Mouse (Mus musculus) spleen, postnatal 14 days (tissue): ENCODE results near the gene Atxn10.

Experiments used
- DNase-seq, 2 experiments: peaks; one replicate each; pipeline ENCODE4 v3.0.0; 2021 to 2022; ENCODE audit warnings: low spot score in 2 of 2

Atxn10 gene

GRCm38 (mm10) chr15:85404739-85405138 is 68.7 kb downstream of the Atxn10 start:
- DNase-seq: no peak

DNA sequence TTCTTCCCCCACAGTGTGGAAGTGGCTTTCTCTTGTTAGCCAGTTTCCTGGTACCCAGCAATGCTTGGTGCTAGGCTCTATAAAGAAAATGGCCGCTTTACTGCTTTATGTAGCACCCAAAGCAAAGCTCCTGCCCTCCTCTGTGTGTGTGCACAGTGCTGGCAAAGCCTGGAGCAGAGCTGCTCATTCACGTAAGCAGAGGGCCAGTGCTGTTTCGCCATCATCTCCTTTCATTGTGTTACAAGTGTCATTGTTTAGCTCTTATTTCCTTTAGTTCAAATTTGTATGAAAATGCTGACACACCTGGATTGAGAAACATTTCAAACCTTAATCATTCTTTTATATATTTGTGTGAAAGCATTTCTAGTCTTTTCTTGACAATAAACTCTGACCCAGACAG is 69.5 kb downstream of the Atxn10 start:
- no peak for DNase-seq

GRCm38 (mm10) chr15:85406846-85407245 is 70.8 kb downstream of the Atxn10 start:
- no peak for DNase-seq

DNA sequence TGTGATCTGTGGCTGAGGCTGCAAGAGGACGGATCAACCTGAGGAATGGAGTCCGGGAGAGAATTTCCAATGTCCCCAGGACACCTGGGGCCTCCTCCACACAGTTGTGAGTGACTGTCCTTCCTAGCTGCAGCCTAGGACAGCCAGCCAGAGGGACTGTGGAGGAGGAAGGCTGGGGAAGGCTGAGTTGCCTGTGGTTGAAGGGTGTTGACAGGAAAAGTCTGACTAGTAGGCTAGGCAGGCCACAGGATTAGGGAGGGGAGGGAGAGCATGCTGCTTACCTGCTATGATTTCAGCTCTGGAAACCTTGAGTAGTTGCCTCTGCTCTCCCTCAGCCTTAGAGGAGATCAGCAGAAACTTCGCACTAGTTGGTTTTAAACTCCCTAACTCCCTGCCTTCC is 71.3 kb downstream of the Atxn10 start:
- DNase-seq: no peak

DNA sequence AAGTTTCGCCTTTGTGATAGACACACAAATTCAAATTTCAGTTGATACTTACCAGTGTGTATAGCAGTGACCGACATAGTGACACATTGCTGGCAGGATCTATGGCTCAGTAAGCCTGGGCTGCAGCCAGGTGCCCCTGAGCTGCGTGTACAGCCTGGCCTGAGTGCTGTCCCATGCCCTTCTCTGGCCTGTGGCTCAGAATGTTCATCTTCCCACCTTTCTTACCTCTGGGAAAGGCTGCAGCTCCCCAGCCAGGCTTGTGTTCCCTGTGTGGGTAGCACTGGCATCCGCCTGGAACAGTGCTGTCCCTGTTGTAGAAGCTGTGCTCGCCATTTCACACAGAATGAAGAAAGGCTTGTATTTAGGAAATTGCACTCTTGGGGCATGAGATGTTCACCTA is 72.7 kb downstream of the Atxn10 start:
- no peak for DNase-seq

- no peak for DNase-seq
These were observed 73.3 kb downstream of the Atxn10 start for GRCm38 (mm10) chr15:85409245-85409783.

DNA sequence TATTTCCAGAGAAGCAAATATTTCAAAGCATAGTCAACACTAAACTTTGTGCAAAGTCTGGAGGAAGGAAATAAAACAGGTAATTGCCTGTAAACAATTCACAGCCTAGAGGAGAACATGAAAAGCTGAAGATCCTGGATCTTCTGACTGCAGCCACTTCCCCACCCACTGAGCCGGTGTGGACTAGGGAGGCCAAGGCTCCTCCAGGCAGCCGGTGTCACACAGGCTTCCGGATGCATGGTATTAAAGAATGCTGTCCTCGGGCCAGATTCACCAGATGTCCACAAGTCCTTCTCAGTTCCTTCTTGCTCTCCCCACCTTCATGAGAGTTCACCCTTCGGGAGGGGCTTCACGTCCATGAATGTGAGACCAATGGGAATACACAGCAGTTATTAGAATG is 73.8 kb downstream of the Atxn10 start:
- no peak for DNase-seq

- no peak for DNase-seq
These were observed 78.6 kb downstream of the Atxn10 start for GRCm38 (mm10) chr15:85414620-85415019.

GRCm38 (mm10) chr15:85420686-85421085 is 84.6 kb downstream of the Atxn10 start:
- no peak for DNase-seq

GRCm38 (mm10) chr15:85424197-85424596 is 88.2 kb downstream of the Atxn10 start:
- no peak for DNase-seq

DNA sequence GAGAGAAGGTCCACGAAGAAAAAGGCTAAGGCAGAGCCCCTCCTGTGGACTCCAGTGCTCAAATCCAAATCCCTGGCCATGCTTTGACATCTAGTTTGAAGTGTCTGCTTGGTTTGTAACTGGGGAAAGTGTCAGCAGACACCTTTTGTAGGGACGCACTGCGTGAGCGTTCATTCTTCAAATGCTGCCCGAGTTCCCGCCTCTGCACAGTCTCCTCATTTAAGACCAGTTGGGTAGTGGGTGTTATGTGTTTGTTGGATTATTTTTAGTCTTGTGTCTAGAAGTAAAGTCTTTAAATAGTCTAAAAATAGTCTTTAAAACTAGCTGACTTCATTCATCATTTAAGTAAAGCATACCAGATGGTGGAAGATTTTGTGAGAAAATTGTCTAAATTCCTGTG is 92.1 kb downstream of the Atxn10 start:
- DNase-seq: no peak

GRCm38 (mm10) chr15:85442568-85442967 is 106.5 kb downstream of the Atxn10 start:
- no peak for DNase-seq

- DNase-seq: no peak
These were observed 110.6 kb downstream of the Atxn10 start for GRCm38 (mm10) chr15:85446652-85447051.

DNA sequence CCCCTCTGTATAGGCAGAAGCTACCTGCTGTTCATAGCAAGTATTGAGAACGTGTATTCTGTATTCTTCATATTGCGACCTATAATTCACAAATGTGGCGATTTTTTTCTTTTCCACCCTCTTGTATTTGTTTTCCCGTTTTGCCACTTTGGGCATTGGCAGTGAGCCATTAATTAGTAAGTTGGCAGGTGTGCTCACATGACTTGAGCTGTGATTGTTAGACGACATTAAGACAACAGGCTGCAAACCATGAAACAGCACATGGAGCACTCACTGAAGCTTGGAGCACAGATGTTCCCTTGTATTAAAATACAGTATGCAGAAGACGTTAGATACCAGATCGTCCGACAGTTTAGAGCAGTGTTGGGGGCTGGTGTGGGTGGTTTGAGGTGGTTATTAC is 120.8 kb downstream of the Atxn10 start:
- DNase-seq: no peak

- DNase-seq: no peak
These were observed 121.8 kb downstream of the Atxn10 start for GRCm38 (mm10) chr15:85457838-85458237.

DNA sequence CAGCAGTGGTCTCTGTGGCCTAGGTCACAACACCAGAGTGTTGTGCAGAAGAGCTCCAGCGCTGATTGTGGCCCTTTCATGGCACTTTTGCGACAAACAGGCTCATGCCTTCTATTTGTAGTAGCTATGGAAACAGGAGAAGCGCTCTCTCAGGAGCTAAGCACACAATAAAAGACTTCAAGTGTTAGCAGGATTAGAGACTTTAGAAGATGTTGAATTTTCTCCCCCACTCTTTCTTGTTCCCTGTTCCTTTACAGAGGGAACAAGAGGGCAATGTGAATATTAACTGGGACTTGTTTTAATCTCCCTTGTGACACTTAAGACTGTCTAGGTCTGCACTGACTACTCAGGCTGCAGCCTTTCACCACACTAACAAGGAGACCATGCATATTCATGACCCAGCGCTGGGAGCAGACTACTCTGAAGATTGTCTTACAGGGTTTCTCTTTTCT is 122.6 kb downstream of the Atxn10 start:
- no peak for DNase-seq

DNA sequence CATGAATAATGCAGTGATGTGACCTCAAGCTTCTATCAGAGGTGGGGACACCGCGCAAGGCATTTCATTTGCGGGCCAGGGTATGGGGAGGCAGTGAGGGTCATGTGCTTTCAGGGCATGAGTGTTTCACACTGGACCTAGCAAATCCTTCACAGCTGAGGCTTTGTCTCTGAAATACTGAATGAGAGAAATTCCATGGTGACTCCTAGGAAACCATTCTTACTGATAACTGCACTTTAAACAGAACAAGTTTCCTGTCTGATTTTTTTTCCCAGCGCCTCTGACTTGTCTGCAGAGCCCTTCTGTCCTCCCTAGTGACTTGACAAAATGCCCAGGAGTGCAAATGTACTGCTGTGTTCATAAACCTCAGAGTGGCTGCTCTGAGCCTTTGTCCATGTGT is 125.5 kb downstream of the Atxn10 start:
- DNase-seq: no peak

- DNase-seq: no peak
These were observed 126.1 kb downstream of the Atxn10 start for GRCm38 (mm10) chr15:85462138-85462537.

DNA sequence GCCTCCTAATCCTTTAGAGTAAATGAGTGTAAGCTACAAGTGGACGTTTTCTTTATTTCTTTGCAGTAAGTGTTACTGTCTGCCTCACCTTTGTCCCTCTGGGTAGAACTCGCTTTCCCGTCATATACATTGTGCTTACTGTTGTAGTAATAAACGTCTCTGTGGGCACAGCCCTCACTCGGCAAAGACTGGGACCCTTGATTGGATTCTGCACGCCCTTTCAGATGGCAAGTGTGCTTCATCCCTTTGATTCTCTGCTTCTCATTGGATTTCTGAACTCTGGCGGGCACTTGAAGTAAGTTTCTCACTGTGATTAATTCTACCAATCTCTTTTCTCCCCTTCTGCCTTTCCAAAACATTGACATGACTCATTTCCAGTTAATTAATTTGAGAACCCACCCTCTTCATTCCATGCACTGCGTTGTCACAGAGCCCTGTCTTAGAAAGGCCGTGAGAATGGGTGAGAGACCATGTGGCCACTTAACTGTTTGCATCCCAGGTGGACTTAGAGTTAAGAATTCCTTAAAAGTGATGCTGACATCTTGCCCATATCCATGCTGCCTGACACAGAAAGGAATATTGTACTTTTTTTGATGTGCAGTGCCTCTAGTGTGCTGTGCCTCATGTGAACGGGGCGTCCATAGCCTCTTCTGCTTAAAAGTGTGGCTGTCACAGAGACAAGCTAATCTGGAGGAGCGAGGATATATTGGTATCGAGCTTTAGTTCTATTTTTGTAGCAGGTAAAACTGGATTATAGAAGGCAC is 127.2 kb downstream of the Atxn10 start:
- DNase-seq: no peak

- DNase-seq: no peak
These were observed 128.1 kb downstream of the Atxn10 start for GRCm38 (mm10) chr15:85464190-85464589.

GRCm38 (mm10) chr15:85464823-85465565 is 128.9 kb downstream of the Atxn10 start:
- DNase-seq: no peak

DNA sequence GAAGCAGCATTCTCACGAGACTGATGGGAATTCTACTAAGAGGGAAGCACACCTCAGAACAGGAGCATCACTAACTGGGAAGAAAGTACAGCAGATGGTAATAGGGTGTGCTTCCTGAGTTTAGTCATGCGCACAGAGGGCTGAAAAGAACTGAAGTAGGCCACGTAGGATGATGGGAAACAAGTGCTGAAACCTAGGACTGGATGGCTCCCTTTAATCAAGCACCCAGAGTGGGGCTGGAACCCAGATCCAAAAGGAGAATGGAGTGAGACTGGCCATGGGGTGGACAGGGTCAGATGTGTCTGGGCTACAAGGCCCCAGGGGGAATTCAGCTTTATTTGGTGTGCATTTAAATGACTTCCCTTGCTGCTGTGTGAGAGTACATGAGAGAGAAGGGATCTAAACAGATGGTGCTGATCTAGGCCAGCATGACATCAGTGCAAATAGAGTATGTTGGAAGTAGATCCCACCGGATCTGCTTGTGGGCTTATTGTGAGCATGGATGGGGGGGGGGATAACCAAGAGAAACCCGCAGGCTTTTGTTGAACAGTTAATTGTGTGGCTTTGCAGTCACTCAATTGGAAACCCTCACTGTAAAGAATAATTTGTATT is 130.5 kb downstream of the Atxn10 start:
- no peak for DNase-seq

- no peak for DNase-seq
These were observed 133.4 kb downstream of the Atxn10 start for GRCm38 (mm10) chr15:85469401-85469800.
